Mouse (Mus musculus): Measurements from ENCODE around the gene Ykt6.

DNA sequence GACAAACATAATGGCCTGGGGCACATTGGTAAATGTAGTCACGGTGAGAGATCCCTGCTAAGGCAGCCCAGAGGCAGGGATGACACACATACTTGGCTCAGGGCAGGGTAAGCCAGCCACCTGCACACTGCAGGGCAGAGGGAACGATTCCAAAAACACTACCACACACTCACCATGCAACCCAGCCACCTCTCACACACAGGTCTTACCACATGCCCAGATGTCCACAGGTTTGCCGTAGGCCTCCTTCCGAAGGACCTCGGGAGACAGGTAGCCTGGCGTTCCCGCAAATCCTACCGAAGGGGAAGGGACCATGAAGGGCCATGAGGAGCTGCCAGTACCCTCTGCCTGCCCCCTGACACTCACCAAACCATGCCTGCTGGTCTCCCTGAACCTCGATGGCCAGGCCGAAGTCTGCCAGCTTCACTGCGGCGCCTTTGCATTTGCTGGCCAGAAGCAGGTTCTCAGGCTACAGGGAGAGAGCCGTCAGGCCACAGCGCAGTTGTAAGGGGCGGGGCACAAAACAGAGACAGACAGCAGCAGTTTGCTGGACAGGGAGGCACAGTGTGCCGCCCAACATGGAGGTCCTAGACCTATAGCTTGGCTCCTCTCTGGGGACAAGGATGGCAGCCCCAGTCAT lies 34.6 kb downstream of the Ykt6 start:
- TF ChIP-seq POLR2A (IDR thresholded peaks at IDR 0.05; ENCODE audit: borderline replicate concordance, control insufficient read depth, low read depth, low read length): no peak
- TF ChIP-seq CTCF (IDR thresholded peaks at IDR 0.05; ENCODE audit: control insufficient read depth, insufficient read depth, low read length): no peak

Measured in bone marrow, adult 2 months (tissue).